Mouse (Mus musculus): ENCODE data around the gene Dnah2.

DNA sequence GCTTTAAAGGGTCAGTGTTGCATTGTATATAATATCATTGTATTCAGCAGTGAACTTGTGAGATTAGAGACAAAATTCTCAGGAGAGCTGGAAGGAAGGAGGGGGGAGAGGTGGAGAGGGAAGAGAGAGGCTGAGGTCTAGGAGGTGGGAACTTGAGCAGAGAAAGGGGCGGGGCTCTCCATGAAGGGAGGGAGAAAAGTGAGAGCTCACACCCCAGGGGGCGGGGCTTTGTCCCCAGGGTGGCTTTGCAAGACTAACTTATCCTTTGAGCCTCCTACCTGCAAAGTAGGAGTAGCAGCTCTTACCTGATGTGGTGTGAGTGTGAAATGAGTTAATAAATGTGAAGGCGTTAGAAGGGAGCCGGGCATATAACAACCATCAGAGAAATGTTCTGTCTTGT lies 120.2 kb downstream of the Dnah2 start:
- TF ChIP-seq GATA1 (IDR thresholded peaks at IDR 0.05; ENCODE audit: low read length), result no peak
- TF ChIP-seq TAL1 (IDR thresholded peaks at IDR 0.05; ENCODE audit: low read length), result no peak
